Mouse (Mus musculus) testis, adult 2 months (tissue): Measurements from ENCODE around the gene Tle6.

ENCODE experiments used
- CTCF ChIP-seq: fragments of 200-500 bp; IDR thresholded peaks from 2 replicates; pipeline ENCODE4 v1.5.1; 2012; ENCODE audit warnings: low read depth, mild to moderate bottlenecking, inconsistent platforms, low read length, moderate library complexity; ENCODE audit not compliant: control insufficient read depth, insufficient read depth, insufficient replicate concordance
- POLR2A ChIP-seq: fragments of 200-500 bp; IDR thresholded peaks from 2 replicates; pipeline ENCODE4 v1.6.1; 2012; ENCODE audit warnings: low read depth, mild to moderate bottlenecking, inconsistent platforms, low read length, moderate library complexity; ENCODE audit not compliant: control insufficient read depth

DNA sequence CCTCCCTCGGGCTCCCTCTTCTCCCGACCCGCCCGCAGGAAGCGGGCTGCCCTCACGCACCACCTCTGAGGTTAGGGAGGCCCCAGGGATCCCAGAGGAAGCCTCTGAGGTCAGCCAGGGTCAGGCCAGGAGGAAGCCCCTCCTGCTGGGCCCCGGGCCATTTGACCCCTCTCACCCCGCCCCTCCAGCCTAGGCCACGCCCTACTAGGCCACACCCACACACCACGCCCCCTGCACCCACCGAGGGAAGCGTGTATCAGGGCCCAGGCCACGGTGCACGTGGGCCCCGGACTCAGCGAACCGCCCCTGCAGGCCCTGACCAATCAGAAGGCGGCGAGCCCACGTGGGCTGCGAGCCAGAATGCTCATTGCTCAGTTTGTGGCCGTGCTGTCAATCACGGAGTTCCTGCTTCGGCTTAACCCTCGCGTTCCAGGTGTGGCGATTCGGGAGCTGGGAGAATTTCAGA is at the start of gene Tle6:
- TF ChIP-seq CTCF: no peak
- 0 out of 2 replicates have a peak, but pooled peaks have one; percentile 30 for TF ChIP-seq POLR2A
